Mouse (Mus musculus): Measurements from ENCODE around the gene Podnl1. TPM values are rescaled to one million over a fixed set of nuclear protein-coding genes. Genes with fewer than 3 reads are reported as not detected.

Gene Podnl1
- polyA plus RNA-seq, 1 experiment from 2014 or later, result 0.37 TPM

DNA sequence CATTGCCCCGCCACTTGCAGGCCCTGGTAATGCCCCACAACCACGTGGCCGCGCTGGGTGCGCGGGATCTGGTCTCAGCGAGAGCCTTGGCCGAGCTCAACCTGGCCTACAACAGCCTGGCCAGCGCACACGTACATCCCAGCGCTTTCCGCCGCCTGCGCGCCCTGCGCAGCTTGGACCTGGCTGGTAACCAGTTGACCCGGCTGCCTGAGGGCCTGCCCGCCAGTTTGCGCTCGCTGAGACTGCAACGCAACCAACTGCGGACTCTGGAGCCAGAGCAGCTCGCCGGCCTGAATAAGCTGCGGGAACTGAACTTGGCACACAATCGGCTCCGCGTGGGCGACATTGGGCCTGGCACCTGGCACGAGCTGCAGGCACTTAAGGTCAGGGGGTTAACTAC, 5.0 kb downstream of the Podnl1 start:
- 0 out of 2 replicates have a peak, but pooled peaks cover 7% of the 10 kb centered on the region for H3K27me3 ChIP-seq (replicated peaks)
- H3K9ac ChIP-seq, result no peak overlapping the region
- no peak overlapping the region for H3K4me3 ChIP-seq
- 40% methylated on average over 30 of the region's 30 CpGs for WGBS
- H3K4me2 ChIP-seq (replicated peaks), result no peak overlapping the region
- no peaks in the 10 kb centered on the region for H3K9me3 ChIP-seq
- no peak for ATAC-seq (ENCODE audit: low FRiP score, low read depth)
- H3K4me1 ChIP-seq, result no peaks in the 10 kb centered on the region
- no peak overlapping the region for H3K27ac ChIP-seq
- H3K36me3 ChIP-seq, result peaks cover 41% of the 10 kb centered on the region

DNA sequence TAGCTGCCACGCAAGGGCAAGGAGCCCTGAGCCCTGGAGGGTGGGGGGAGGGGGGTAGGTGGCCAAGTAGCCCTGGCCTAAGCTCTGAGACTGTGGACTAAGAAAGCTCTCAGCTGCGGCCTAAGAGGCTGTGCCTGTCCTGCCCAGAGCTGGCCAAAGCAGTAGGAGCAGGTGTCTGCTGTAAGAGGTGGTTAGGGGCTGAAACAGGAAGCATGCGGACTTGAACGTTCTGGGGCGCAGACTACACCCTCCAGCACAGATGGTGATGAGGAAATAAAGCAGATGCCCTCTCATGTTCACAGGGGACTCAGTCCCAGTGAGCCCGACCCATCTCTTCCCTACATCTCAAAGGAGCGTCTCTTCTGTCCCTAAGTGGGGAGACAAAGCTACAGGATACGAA, 6.4 kb downstream of the Podnl1 start:
- H3K36me3 ChIP-seq, result peaks cover 55% of the 10 kb centered on the region
- H3K4me1 ChIP-seq, result no peaks in the 10 kb centered on the region
- WGBS, result 90% methylated on average over 8 of the region's 8 CpGs
- no peak overlapping the region for H3K27ac ChIP-seq
- no peak overlapping the region for H3K4me2 ChIP-seq (replicated peaks)
- H3K9me3 ChIP-seq, result no peaks in the 10 kb centered on the region
- no peak overlapping the region for H3K9ac ChIP-seq
- no peak overlapping the region for H3K4me3 ChIP-seq
- 0 out of 2 replicates have a peak, but pooled peaks cover 7% of the 10 kb centered on the region for H3K27me3 ChIP-seq (replicated peaks)
- no peak for ATAC-seq (ENCODE audit: low FRiP score, low read depth)

DNA sequence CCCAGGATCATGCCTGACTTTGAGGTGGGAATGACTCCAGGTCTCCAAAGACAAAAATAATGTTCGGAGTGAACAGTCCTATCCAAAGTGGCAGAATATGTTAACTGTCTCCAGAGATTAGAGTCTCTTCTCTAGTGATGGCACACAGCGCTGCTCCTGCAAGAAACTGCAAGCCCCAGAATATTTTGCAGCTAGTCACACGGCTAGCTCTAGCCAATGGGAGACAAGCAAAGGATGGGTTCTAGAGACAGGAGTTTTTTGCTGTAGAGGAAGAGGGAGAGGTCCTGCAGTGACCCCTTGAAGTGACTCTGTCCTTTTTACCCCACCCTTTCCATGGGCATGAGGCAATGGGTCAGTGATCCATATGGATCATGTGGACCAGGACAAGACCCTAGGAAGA, 12.1 kb downstream of the Podnl1 start:
- no peak overlapping the region for H3K9ac ChIP-seq
- no peaks in the 10 kb centered on the region for H3K27me3 ChIP-seq (replicated peaks)
- peaks cover 97% of the 10 kb centered on the region for H3K36me3 ChIP-seq

DNA sequence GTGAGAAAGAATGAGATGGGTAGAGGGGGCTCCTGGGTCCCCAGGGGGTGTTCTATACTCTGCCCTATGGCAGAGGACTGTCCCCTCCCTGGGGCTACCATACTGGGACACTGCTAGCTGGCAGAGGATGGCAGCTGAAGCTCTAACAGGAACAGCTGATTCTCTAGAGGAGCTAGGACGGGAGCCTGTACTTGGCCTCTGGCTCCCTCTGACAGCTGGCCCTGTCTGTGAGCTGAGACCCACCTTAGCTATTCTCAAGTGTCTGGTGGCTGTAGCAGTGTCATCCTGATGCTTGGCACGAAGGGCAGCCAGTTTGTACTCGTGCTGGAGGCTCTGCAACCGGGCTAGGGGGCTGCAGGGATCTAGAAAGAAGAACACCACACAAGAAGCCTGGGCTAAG, 15.0 kb downstream of the Podnl1 start:
- H3K27me3 ChIP-seq (replicated peaks), result no peaks in the 10 kb centered on the region
- H3K27ac ChIP-seq, result no peak overlapping the region
- H3K36me3 ChIP-seq, result peaks cover 84% of the 10 kb centered on the region
- ATAC-seq (ENCODE audit: low FRiP score, low read depth), result no peak
- no peak overlapping the region for H3K4me3 ChIP-seq
- H3K4me1 ChIP-seq, result no peaks in the 10 kb centered on the region
- H3K4me2 ChIP-seq (replicated peaks), result no peak overlapping the region
- H3K9me3 ChIP-seq, result no peaks in the 10 kb centered on the region
- 89% methylated on average over 4 of the region's 4 CpGs for WGBS
- no peak overlapping the region for H3K9ac ChIP-seq

More for the DNA sequence above, 12.1 kb downstream of the Podnl1 start:
- no peaks in the 10 kb centered on the region for H3K4me1 ChIP-seq
- no peak overlapping the region for H3K4me2 ChIP-seq (replicated peaks)
- no peaks in the 10 kb centered on the region for H3K9me3 ChIP-seq
- no peak overlapping the region for H3K27ac ChIP-seq
- ATAC-seq (ENCODE audit: low FRiP score, low read depth), result no peak
- H3K4me3 ChIP-seq, result no peak overlapping the region
- 93% methylated on average over 3 of the region's 3 CpGs for WGBS

DNA sequence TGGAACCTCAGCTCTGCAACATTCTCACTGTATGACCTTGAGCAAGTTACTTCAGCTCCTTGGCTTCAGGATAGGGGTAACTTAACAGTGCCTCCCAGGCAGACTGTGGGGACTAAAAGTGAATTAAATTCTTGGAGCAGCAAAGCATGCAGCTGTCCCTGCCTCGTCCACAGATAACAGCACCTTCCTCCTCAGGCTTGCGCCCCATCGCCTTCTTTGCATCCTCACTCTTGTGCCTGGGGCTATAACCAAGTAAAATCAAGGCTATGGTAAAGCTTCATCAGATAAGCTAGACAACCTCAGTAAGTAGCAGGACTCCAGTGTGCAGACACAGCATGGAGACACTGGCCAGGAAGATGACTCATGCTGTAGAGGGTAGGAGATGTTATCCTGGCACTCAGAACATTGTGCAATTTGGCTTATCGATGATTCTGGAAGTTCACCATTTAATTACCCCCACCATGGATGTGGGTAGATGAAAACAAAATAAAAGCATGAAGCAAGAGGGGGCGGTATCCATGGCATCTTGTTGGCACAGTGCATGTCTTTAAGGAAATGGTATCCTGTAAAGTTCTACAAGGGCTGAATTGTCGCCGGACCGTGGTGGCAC, 19.0 kb downstream of the Podnl1 start:
- Histone ChIP-seq H3K27me3 (replicated peaks) (no peaks in the 10 kb centered on the region), H3K36me3 (peaks cover 45% of the 10 kb centered on the region), H3K27ac (no peak overlapping the region), H3K9me3 (no peaks in the 10 kb centered on the region), H3K4me2 (replicated peaks) (no peak overlapping the region), H3K9ac (no peak overlapping the region), H3K4me3 (no peak overlapping the region), H3K4me1 (peaks cover 13% of the 10 kb centered on the region)
- 96% methylated on average over 8 of the region's 8 CpGs for WGBS
- ATAC-seq (ENCODE audit: low FRiP score, low read depth), result no peak

DNA sequence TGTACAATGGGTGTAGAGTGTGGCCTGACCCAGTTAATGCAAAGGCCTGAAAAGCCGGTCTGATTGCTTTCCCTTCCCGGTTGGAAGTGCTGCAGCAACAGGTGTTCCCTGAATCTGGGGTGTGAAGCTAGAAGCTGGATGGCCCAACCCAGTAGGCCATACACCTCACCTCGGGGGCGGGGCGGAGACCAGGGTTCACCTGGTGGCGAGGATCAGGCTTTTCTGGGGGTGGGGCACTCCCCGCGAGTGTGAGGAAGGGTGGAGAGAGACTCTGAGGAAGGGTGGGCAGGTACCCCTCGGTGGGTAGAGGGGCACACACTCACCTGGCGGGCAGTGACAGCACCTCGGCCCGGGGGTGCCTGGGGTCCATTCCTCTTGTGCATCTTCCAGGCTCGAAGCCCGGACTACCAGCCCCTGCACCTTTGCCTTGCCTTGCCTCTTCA, 21.6 kb downstream of the Podnl1 start:
- Histone ChIP-seq H3K4me2 (replicated peaks) (peak overlapping the region; percentile 95), H3K4me3 (peak overlapping the region; percentile 52), H3K36me3 (peaks cover 26% of the 10 kb centered on the region), H3K9me3 (no peaks in the 10 kb centered on the region), H3K4me1 (peaks cover 13% of the 10 kb centered on the region), H3K27me3 (replicated peaks) (no peaks in the 10 kb centered on the region), H3K9ac (peak overlapping the region; percentile 73), H3K27ac (no peak overlapping the region)
- peak; percentile 62 for ATAC-seq (ENCODE audit: low FRiP score, low read depth)
- WGBS, result 8% methylated on average over 14 of the region's 14 CpGs

DNA sequence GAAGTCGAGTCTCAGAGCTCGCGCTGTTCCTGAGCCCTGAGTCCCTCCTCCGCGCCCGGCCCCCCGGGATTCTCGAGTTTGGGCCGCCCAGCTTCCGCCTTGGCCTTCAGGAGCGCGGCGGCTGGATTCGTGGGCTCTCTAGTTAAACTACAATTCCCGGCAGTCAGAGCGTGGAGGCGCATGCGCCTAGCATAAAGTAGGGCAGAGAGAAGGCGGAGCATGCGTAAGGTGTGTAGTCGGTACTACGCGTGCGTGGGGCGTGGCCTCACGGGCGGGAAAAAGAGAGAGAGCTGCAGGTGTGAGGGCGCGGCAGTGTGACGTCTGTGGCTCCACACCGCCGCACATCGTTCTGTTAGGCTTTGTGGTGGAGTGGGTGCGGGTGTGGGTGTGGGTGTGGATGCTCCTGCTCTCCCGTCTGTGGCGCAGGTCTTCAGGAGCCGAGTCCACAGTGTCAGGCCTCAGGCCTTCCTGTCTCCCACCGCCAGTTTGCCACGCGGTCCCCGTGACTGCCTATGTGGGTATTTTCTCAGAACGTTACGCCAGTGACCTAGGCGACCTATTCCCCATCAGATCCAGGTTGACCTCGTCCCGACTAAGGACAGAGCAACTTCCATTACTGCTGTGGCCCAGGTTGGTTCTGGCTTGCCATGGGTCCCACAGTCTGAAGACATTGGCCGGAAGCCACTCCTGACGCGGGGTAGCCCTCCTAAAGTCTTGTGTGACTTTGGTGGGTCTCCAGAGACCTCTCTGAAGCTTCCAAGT, 22.2 kb downstream of the Podnl1 start, which contains the start of the genes Cc2d1a and 4930432K21Rik:
Gene Cc2d1a, minus strand, starts transcription at position 168 of the 762 bp plus-strand sequence.
Gene 4930432K21Rik, plus strand, starts transcription at position 257 of the 762 bp plus-strand sequence.
- Histone ChIP-seq H3K4me1 (peaks cover 13% of the 10 kb centered on the region), H3K4me2 (replicated peaks) (peak within 1 kb of the TSS; percentile 95), H3K36me3 (peaks cover 19% of the 10 kb centered on the region), H3K27me3 (replicated peaks) (no peaks in the 10 kb centered on the region), H3K9ac (peak within 1 kb of the TSS; percentile 73), H3K4me3 (peak within 1 kb of the TSS; percentile 52), H3K27ac (no peak within 1 kb of the TSS), H3K9me3 (no peaks in the 10 kb centered on the region)
- peak; percentile 93 for ATAC-seq (ENCODE audit: low FRiP score, low read depth)
- 17% methylated on average over 49 of the region's 49 CpGs for WGBS

DNA sequence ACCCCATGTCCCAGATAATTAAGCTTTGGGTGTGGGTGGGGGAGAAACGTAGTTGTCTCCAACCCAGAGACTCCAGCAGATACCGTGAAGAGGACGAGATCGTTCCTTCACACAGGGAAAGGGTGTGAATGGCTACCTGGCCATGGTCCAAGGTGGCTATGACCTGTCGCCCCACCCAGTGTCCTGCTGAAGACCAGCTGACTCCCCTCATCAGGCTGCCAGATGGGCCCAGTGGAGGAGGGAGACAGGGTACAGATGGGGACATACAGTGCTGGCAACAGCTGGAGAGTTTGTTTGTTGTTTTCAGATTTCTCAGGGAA, 22.7 kb downstream of the Podnl1 start:
- WGBS, result 90% methylated on average over 5 of the region's 5 CpGs
- Histone ChIP-seq H3K9me3 (no peaks in the 10 kb centered on the region), H3K4me2 (replicated peaks) (peak overlapping the region; percentile 95), H3K4me3 (no peak overlapping the region), H3K9ac (0 out of 2 replicates have a peak overlapping the region, but pooled peaks have one; percentile 73), H3K36me3 (peaks cover 14% of the 10 kb centered on the region), H3K27me3 (replicated peaks) (no peaks in the 10 kb centered on the region), H3K27ac (no peak overlapping the region), H3K4me1 (peaks cover 13% of the 10 kb centered on the region)
- 0 out of 2 replicates have a peak, but pooled peaks have one; percentile 6 for ATAC-seq (ENCODE audit: low FRiP score, low read depth)

DNA sequence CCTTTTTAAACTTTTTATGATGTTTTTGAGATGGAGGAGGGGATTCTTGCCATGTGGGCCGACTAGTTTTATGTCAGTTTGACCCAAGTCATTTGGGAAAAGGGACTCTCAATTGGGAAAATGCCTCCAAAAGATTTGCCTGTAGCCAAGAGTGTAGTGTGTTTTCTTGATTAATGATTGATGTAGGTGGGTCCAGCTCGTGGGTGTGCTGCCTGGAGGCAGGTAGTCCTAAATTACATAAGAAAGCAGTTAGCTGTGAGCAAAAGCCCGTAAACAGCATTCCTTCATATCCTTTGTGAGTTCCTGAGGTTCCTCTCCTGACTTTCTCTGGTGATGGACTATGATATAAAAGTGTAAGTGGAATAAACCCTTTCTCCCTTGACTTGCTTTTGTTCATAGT, 23.4 kb downstream of the Podnl1 start:
- WGBS, result 73% methylated on average over 3 of the region's 3 CpGs

DNA sequence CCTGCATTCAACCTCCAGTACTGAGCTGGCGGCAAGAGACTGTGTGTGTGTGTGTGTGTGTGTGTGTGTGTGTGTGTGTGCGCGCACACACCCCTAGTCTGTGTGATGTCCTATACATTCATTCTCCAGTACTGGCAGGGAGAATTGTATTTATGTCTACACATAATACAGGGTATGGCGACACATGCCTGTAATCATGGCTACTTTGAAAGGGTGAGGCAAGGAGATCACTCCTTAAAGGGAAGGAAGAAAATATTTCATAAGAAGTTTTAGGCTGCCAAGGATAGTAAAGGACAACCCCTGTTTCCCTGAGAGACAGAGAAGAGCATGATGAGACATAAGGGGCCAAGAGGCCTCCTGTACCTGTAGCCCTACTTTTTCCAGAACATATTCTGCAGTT, 31.8 kb downstream of the Podnl1 start:
- no peak overlapping the region for H3K27ac ChIP-seq
- WGBS, result 95% methylated on average over 4 of the region's 4 CpGs
- H3K4me2 ChIP-seq (replicated peaks), result no peak overlapping the region
- H3K4me1 ChIP-seq, result no peaks in the 10 kb centered on the region
- no peak overlapping the region for H3K4me3 ChIP-seq
- H3K36me3 ChIP-seq, result peaks cover 17% of the 10 kb centered on the region
- H3K9me3 ChIP-seq, result no peaks in the 10 kb centered on the region
- no peaks in the 10 kb centered on the region for H3K27me3 ChIP-seq (replicated peaks)
- H3K9ac ChIP-seq, result no peak overlapping the region
- no peak for ATAC-seq (ENCODE audit: low FRiP score, low read depth)

More for the DNA sequence above, 23.4 kb downstream of the Podnl1 start:
- no peaks in the 10 kb centered on the region for H3K27me3 ChIP-seq (replicated peaks)
- H3K36me3 ChIP-seq, result peaks cover 7% of the 10 kb centered on the region
- H3K4me1 ChIP-seq, result peaks cover 13% of the 10 kb centered on the region
- H3K4me2 ChIP-seq (replicated peaks), result no peak overlapping the region
- no peaks in the 10 kb centered on the region for H3K9me3 ChIP-seq
- no peak overlapping the region for H3K9ac ChIP-seq
- no peak for ATAC-seq (ENCODE audit: low FRiP score, low read depth)
- H3K4me3 ChIP-seq, result no peak overlapping the region
- no peak overlapping the region for H3K27ac ChIP-seq

DNA sequence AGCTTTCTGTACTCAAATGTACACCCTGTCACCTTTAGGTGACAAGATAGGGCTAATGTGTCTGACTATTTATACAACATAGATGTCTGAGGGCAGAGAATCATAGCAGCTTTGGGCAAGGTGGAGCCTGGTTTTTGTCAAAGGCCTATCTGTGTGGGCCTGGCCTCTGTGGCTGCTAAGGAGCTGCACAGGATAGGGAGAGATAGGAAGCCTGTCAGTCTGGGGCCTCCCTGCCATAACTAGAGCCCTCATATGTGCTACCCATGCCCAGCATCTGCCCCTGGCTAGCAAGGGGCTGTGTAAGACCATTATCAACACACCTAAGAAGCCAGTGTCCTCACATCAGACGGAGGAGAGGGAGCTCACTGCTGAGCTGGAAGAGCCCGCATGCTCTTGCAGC, 41.9 kb downstream of the Podnl1 start:
- no peak overlapping the region for H3K4me2 ChIP-seq (replicated peaks)
- H3K4me1 ChIP-seq, result no peaks in the 10 kb centered on the region
- WGBS, result 93% methylated on average over 2 of the region's 2 CpGs
- H3K9me3 ChIP-seq, result no peaks in the 10 kb centered on the region
- no peak overlapping the region for H3K9ac ChIP-seq
- no peak overlapping the region for H3K4me3 ChIP-seq
- no peak for ATAC-seq (ENCODE audit: low FRiP score, low read depth)
- no peaks in the 10 kb centered on the region for H3K27me3 ChIP-seq (replicated peaks)
- peaks cover 22% of the 10 kb centered on the region for H3K36me3 ChIP-seq
- no peak overlapping the region for H3K27ac ChIP-seq

DNA sequence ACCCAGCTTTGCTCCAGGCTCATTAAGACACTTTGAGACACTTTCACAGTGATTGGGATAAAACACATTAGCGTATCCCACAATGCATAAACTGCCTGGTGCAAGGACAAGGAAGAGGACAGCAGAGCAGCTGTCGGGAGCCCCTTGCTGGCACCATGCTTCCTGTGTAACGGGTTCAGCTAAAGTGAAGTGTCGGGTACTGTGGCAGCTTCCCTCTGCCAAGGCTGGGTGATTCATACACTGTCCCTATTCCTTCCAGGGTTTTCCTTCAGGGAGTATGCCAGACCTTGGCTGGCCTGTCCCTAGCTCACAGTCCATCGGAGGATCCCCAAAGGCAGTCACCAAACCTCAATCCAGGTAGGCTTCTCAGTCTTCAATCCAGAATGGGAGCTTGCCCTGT, 44.3 kb downstream of the Podnl1 start:
- H3K9me3 ChIP-seq, result no peaks in the 10 kb centered on the region
- no peak overlapping the region for H3K4me2 ChIP-seq (replicated peaks)
- no peak overlapping the region for H3K4me3 ChIP-seq
- WGBS, result 95% methylated on average over 5 of the region's 5 CpGs
- H3K36me3 ChIP-seq, result peaks cover 40% of the 10 kb centered on the region
- no peak overlapping the region for H3K9ac ChIP-seq
- ATAC-seq (ENCODE audit: low FRiP score, low read depth), result no peak
- no peak overlapping the region for H3K27ac ChIP-seq
- no peaks in the 10 kb centered on the region for H3K27me3 ChIP-seq (replicated peaks)
- no peaks in the 10 kb centered on the region for H3K4me1 ChIP-seq

Data from neural tube, embryonic 12.5 days (tissue).